Mouse (Mus musculus): ENCODE results near the gene Coro2a.
"Not testable (repeated sequence)": the region's sequence is repeated elsewhere in the genome, so short reads cannot be mapped to it uniquely, and the experiment has no call there.

DNA sequence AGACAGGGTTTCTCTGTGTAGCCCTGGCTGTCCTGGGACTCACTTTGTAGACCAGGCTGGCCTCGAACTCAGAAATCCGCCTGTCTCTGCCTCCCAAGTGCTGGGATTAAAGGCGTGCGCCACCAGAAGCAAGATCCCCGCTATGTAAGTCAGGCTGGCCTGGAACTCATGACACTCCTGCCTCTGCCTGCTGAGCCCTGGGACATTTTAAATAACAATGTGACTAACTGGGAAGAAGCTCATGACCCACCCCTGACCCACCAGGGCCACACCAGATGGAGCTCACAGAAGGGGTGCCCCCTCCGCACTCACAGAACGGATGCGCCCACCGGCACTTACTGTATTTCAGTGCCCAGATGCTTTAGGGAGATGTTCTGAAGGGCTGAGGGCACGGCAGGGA is 35.2 kb upstream of the Coro2a start:
- TF ChIP-seq CTCF (conservative IDR thresholded peaks at IDR 0.05; ENCODE audit: insufficient read depth, insufficient read length, low read depth, low read length); POLR2A (IDR thresholded peaks at IDR 0.05; ENCODE audit: low read depth, low read length): not testable (repeated sequence)
